Mouse (Mus musculus) 3T3-L1 (cell line): ENCODE measurements around the gene Phtf1.

Source experiments
- DNase-seq: peaks from one replicate; pipeline ENCODE4 v3.0.0-alpha.2; 2015; ENCODE audit warnings: low read depth, low spot score

Phtf1 gene

GRCm38 (mm10) chr3:104020101-104020500 lies 52.2 kb downstream of the Phtf1 start:
- no peak for DNase-seq

GRCm38 (mm10) chr3:104026938-104027337 lies 59.0 kb downstream of the Phtf1 start:
- DNase-seq: no peak

- DNase-seq: no peak
Observed at GRCm38 (mm10) chr3:104032086-104032485, 64.2 kb downstream of the Phtf1 start.

GRCm38 (mm10) chr3:104032747-104033146 lies 64.8 kb downstream of the Phtf1 start:
- no peak for DNase-seq

- no peak for DNase-seq
Observed at GRCm38 (mm10) chr3:104059001-104059622, 91.2 kb downstream of the Phtf1 start.

GRCm38 (mm10) chr3:104069395-104069794 lies 101.5 kb downstream of the Phtf1 start:
- DNase-seq: no peak
